Mouse (Mus musculus) embryonic fibroblast, embryonic 13.5 days (primary cell): ENCODE results near the gene Drd1. TPM values are rescaled to one million over a fixed set of nuclear protein-coding genes. Genes with fewer than 3 reads are reported as not detected.
A peak's percentile ranks its signal among the peaks of the same experiment; 100 is the strongest.

Source experiments
- H3K27ac ChIP-seq: 2 replicates; pipeline ENCODE4 v1.5.1; 2012; ENCODE audit warnings: low read length, control low read depth, inconsistent platforms; ENCODE audit not compliant: insufficient read depth
- H3K4me1 ChIP-seq: 2 replicates; pipeline ENCODE4 v1.6.1; 2011; ENCODE audit warnings: low read length; ENCODE audit not compliant: control insufficient read depth, insufficient read depth
- H3K4me3 ChIP-seq: 2 replicates; pipeline ENCODE4 v1.5.1; 2011; ENCODE audit warnings: mild to moderate bottlenecking, control low read depth, low read length; ENCODE audit not compliant: insufficient read depth
- CTCF ChIP-seq: IDR thresholded peaks from 2 replicates; pipeline ENCODE4 v1.5.1; 2011; ENCODE audit warnings: mild to moderate bottlenecking, control low read depth, low read length, moderate library complexity, borderline replicate concordance; ENCODE audit not compliant: insufficient read depth
- POLR2A ChIP-seq: IDR thresholded peaks from 2 replicates; pipeline ENCODE4 v1.6.1; 2011; ENCODE audit warnings: low read depth, mild to moderate bottlenecking, control low read depth, low read length, moderate library complexity
- polyA plus RNA-seq: library from polyadenylated mRNA; stranded (reverse); fragments of >200 nt; gene quantifications from 2 replicates; pipeline ENCODE4 v1.2.4, GENCODE M21; 2011; ENCODE audit warnings: low read depth; ENCODE audit not compliant: missing spikeins, insufficient read length

Drd1 gene
- polyA plus RNA-seq: not detected in 2 replicates

DNA sequence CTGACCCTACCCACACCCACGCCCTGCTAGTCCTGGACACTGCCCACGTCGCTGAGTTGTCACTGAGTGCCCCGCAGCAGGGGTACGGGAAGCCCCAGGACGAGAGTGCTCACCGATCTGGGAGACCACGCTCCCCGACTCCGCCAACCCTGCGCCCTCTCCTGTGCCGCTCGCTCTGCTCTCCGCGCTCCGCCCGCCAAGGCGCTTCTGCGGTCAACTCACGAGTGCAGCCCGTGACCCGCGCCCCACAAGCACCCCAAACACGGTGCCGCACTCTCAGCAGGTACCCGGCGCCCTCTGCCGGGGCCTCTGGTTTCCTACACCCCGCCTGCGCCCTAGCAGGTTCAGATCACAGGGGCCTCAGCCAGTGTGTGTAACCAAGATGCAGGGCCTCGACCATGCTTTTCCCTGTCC lies at the start of gene Drd1:
Gene Drd1 (minus strand): TSS at position 258 of the 414 bp plus-strand sequence.
- no peak within 1 kb of the TSS for H3K27ac ChIP-seq
- no peaks in the 10 kb centered on the region for H3K4me1 ChIP-seq
- TF ChIP-seq CTCF (peak; percentile 63), POLR2A (no peak)
- H3K4me3 ChIP-seq: peak within 1 kb of the TSS; percentile 39

GRCm38 (mm10) chr13:54103866-54104265 lies 48.4 kb upstream of the Drd1 start:
- peaks cover 25% of the 10 kb centered on the region for H3K4me1 ChIP-seq
- TF ChIP-seq POLR2A (no peak), CTCF (no peak)

DNA sequence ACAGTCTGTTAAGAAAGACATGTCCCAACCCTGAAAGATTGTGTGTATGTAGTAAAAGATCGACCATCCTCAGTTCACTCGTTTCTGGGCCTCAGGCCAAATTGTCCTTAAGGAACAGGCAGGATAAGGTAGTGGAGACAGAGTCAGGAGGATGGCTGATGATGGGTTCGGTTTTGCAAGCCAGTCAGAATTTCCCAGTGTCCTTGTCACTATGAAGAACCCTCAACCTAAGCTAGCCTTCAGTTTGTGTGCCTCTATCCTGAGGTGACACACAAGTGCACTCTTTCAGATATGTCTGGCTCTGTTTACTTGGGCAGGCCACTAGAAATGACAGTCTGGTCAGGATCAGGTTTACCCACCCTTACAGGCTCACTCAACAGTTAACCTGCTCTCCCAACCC lies 47.8 kb upstream of the Drd1 start:
- Histone ChIP-seq H3K4me1 (peaks cover 25% of the 10 kb centered on the region), H3K27ac (no peak overlapping the region), H3K4me3 (no peak overlapping the region)
- TF ChIP-seq CTCF: no peak
- no peak for TF ChIP-seq POLR2A

More at GRCm38 (mm10) chr13:54103866-54104265, 48.4 kb upstream of the Drd1 start:
- no peak overlapping the region for H3K27ac ChIP-seq
- H3K4me3 ChIP-seq: no peak overlapping the region

GRCm38 (mm10) chr13:54102061-54102460 lies 46.6 kb upstream of the Drd1 start:
- TF ChIP-seq CTCF (no peak), POLR2A (no peak)
- H3K27ac ChIP-seq: peak overlapping the region; percentile 96; the same call in 1 of the 2 replicates
- no peak overlapping the region for H3K4me3 ChIP-seq
- peaks cover 25% of the 10 kb centered on the region for H3K4me1 ChIP-seq

DNA sequence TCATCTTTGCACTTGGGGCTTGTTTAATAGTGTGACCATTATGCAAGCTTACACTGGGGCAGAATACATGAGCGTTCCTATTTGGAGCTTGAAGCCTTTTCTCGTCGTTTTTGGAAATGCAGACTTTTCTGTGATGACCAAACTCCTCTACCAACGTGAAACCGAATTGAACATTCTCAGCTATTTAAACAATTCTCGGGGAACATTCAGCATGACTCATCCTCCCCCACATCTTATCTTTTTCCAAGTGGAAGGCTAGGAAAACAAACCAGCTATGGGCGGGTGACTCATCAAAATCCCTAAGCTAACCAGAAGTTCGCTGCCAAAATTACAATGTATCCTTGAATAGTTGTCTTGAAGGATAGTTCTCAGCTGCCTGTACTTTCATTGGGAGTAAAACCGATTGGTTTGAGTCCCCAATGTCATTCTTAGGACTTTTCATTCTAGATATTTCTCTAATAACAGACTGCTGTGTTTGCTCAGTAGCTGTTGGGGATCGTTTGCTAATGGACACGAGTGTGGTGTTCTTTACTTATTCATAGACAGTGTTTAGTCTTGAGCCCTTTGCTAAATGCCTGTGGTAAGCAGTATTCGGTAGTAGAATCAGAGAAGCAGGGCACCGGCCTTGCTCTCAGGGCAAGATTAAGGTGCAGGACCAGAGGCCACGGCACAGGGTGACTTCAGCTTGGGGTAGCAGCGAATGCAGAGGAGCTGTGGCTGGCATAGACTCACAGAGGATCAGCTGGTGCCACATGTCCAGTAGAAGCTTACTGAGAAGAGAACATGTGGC lies 45.7 kb upstream of the Drd1 start:
- H3K4me3 ChIP-seq: no peak overlapping the region
- peak overlapping the region; percentile 100 for H3K27ac ChIP-seq
- TF ChIP-seq CTCF (no peak), POLR2A (no peak)
- H3K4me1 ChIP-seq: peaks cover 25% of the 10 kb centered on the region

DNA sequence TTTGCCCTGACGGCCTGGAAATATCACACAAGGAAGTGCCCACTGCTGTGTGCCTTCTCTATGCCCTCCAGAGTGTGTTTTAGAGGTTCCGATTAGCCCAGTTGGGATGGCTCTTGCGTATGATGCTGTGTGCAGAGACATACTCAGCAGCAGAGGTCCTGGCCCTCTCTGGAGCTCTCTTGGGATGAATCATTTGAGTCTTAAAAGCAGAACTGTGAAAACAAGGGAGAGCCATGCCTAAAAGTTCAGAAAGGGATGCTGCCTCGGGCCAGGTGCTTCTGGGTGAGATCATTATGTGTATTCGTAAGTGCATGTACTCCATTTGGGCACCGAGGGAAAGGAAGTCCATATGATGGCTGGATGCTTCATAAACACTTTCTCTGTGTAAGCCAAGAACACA lies 42.3 kb upstream of the Drd1 start:
- Histone ChIP-seq H3K27ac (no peak overlapping the region), H3K4me3 (no peak overlapping the region), H3K4me1 (peaks cover 25% of the 10 kb centered on the region)
- TF ChIP-seq CTCF: no peak
- no peak for TF ChIP-seq POLR2A

DNA sequence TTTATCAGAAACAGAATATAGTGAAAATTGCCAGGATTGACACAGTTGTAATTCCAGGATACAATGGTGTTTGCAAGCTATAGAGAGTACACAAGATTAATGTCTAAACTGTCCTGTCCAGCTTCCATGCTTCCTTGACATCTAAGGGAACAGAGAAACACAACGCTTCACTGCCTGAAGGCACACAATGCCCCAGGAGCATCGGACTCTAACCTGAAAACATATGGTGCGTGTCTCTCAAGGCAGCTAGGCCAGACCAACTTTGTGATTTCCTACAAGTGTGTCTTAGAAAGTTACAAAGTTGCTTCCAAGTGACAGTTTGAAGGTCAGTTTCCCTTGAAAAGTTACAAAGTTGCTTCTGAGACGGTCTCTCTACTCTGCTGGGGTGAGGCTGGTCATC lies 41.7 kb upstream of the Drd1 start:
- Histone ChIP-seq H3K27ac (no peak overlapping the region), H3K4me3 (no peak overlapping the region), H3K4me1 (peaks cover 22% of the 10 kb centered on the region)
- no peak for TF ChIP-seq CTCF
- no peak for TF ChIP-seq POLR2A

DNA sequence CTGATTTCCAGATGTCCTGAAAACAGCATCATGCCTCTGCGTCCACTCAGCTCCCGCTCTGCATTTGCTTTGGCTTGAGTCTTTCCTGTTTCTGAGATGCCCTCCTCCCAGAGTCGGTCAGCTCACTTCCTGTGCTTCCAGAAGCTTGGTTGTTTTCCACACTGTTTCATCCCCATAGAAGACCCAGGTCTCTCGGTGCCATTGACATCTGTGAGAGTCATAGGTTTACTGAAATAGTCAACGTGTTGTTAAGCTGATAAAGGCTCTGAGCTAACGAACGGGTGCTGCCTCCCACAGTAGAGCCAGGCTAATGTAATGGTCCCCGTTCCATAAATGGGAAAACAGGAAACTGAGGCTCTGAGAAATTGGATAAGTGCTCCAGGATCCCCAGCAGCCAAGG lies 40.2 kb upstream of the Drd1 start:
- Histone ChIP-seq H3K27ac (no peak overlapping the region), H3K4me3 (no peak overlapping the region), H3K4me1 (peaks cover 12% of the 10 kb centered on the region)
- TF ChIP-seq POLR2A: no peak
- no peak for TF ChIP-seq CTCF

- TF ChIP-seq CTCF: no peak
- Histone ChIP-seq H3K4me3 (no peak overlapping the region), H3K4me1 (peaks cover 6% of the 10 kb centered on the region; the same call in 1 of the 2 replicates), H3K27ac (no peak overlapping the region)
These were observed 39.5 kb upstream of the Drd1 start for GRCm38 (mm10) chr13:54094963-54095362.

GRCm38 (mm10) chr13:54094349-54094748 lies 38.8 kb upstream of the Drd1 start:
- Histone ChIP-seq H3K27ac (no peak overlapping the region), H3K4me3 (no peak overlapping the region), H3K4me1 (no peaks in the 10 kb centered on the region)
- TF ChIP-seq POLR2A (no peak), CTCF (no peak)

- Histone ChIP-seq H3K4me3 (no peak overlapping the region), H3K27ac (no peak overlapping the region), H3K4me1 (no peaks in the 10 kb centered on the region)
- no peak for TF ChIP-seq POLR2A
These were observed 36.2 kb upstream of the Drd1 start for GRCm38 (mm10) chr13:54091719-54092118.
